Mouse (Mus musculus) hindbrain, postnatal 0 days (tissue): ENCODE data around the gene Tex22. TPM values are rescaled to one million over a fixed set of nuclear protein-coding genes. Genes with fewer than 3 reads are reported as not detected.

Experiments used
- ATAC-seq: fragments of 200-750 bp; cut with Nextera tagmentation; 2 replicates; pipeline ENCODE4 v1.8.0; 2017; ENCODE audit warnings: mild to moderate bottlenecking, moderate TSS enrichment, moderate library complexity
- DNase-seq: peaks from one replicate; pipeline ENCODE4 v3.0.0-alpha.2; 2015; ENCODE audit warnings: low spot score
- H3K27ac ChIP-seq: fragments of 300-500 bp; sonication (generic); 2 replicates; pipeline ENCODE4 v1.5.1; 2014; ENCODE audit warnings: mild to moderate bottlenecking
- H3K27me3 ChIP-seq: fragments of 300-500 bp; sonication (generic); 2 replicates; pipeline ENCODE4 v1.6.1; 2014; ENCODE audit warnings: low read length, mixed read lengths; ENCODE audit not compliant: insufficient read depth
- H3K36me3 ChIP-seq: fragments of 300-500 bp; sonication (generic); 2 replicates; pipeline ENCODE4 v1.6.1; 2014; ENCODE audit warnings: low read length, mixed read lengths; ENCODE audit not compliant: insufficient read depth
- H3K4me1 ChIP-seq: fragments of 300-500 bp; sonication (generic); 2 replicates; pipeline ENCODE4 v1.6.1; 2014; ENCODE audit warnings: antibody characterized with exemption, low read length, mixed read lengths; ENCODE audit not compliant: insufficient read depth
- H3K4me2 ChIP-seq: fragments of 300-500 bp; sonication (generic); 2 replicates; pipeline ENCODE4 v1.6.1; 2014; ENCODE audit warnings: low read depth, mild to moderate bottlenecking, low read length, moderate library complexity, mixed read lengths
- H3K4me3 ChIP-seq: fragments of 300-500 bp; sonication (generic); 2 replicates; pipeline ENCODE4 v1.5.1; 2014; ENCODE audit warnings: low read length
- H3K9ac ChIP-seq: fragments of 300-500 bp; sonication (generic); replicated peaks from 2 replicates; pipeline ENCODE4 v1.6.1; 2014; ENCODE audit warnings: mild to moderate bottlenecking, low read length, moderate library complexity, mixed read lengths
- H3K9me3 ChIP-seq: fragments of 300-500 bp; sonication (generic); 2 replicates; pipeline ENCODE4 v1.6.1; 2016; ENCODE audit warnings: low read length, mixed read lengths
- CTCF ChIP-seq: IDR thresholded peaks from 2 replicates; pipeline ENCODE4 v1.5.1; 2016; ENCODE audit warnings: antibody characterized with exemption, control low read depth, low read depth
- WGBS: fragments of 180-500 bp; shearing (Covaris S2); extraction: QIAGEN DNeasy Blood & Tissue Kit; methylation state at CpG from one replicate; pipeline ENCODE4 v1.1.7; 2014; 5-methylcytosine and 5-hydroxymethylcytosine counted together
- polyA plus RNA-seq: library from polyadenylated mRNA; unstranded; fragments of >200 nt; fragmentation: Nextera tagmentation; extraction: Ambion mirVana; gene quantifications from 2 replicates; pipeline ENCODE4 v1.2.1, GENCODE M21; 2015
- total RNA-seq: library from RNA; depleted of rRNA; stranded (reverse); fragments of >200 nt; gene quantifications from 2 replicates; pipeline ENCODE4 v1.2.3, GENCODE M21; 2014

Gene Tex22
- total and polyA plus RNA-seq, 2 experiments from 2014 or later: 0.73 TPM; not detected in 1

GRCm38 (mm10) chr12:113056089-113056488, 18.2 kb upstream of the Tex22 start:
- Histone ChIP-seq H3K9ac (no peak overlapping the region), H3K4me2 (no peak overlapping the region), H3K36me3 (peaks cover 62% of the 10 kb centered on the region), H3K4me1 (no peaks in the 10 kb centered on the region), H3K27ac (no peak overlapping the region), H3K9me3 (no peaks in the 10 kb centered on the region), H3K27me3 (no peaks in the 10 kb centered on the region), H3K4me3 (no peak overlapping the region)
- TF ChIP-seq CTCF: no peak
- DNase-seq (no peak), ATAC-seq (no peak)
- 92% methylated on average over 8 of the region's 8 CpGs for WGBS

GRCm38 (mm10) chr12:113060178-113060577, 14.1 kb upstream of the Tex22 start:
- Histone ChIP-seq H3K9me3 (no peaks in the 10 kb centered on the region), H3K36me3 (peaks cover 64% of the 10 kb centered on the region), H3K9ac (no peak overlapping the region), H3K4me3 (no peak overlapping the region), H3K27ac (no peak overlapping the region), H3K4me1 (no peaks in the 10 kb centered on the region), H3K4me2 (no peak overlapping the region), H3K27me3 (no peaks in the 10 kb centered on the region)
- no peak for DNase-seq
- ATAC-seq: no peak
- 96% methylated on average over 5 of the region's 5 CpGs for WGBS
- no peak for TF ChIP-seq CTCF

GRCm38 (mm10) chr12:113061606-113062005, 12.7 kb upstream of the Tex22 start:
- Histone ChIP-seq H3K36me3 (peaks cover 59% of the 10 kb centered on the region), H3K4me1 (no peaks in the 10 kb centered on the region), H3K27ac (no peak overlapping the region), H3K27me3 (no peaks in the 10 kb centered on the region), H3K4me2 (no peak overlapping the region), H3K9ac (no peak overlapping the region), H3K4me3 (no peak overlapping the region), H3K9me3 (no peaks in the 10 kb centered on the region)
- WGBS: 86% methylated on average over 9 of the region's 9 CpGs
- ATAC-seq: no peak
- TF ChIP-seq CTCF: no peak
- DNase-seq: no peak

- 83% methylated on average over 10 of the region's 10 CpGs for WGBS
These were observed 12.1 kb upstream of the Tex22 start for GRCm38 (mm10) chr12:113062201-113062600.

GRCm38 (mm10) chr12:113063700-113064099, 10.6 kb upstream of the Tex22 start:
- Histone ChIP-seq H3K4me1 (no peaks in the 10 kb centered on the region), H3K9ac (no peak overlapping the region), H3K9me3 (no peaks in the 10 kb centered on the region), H3K27ac (no peak overlapping the region), H3K27me3 (no peaks in the 10 kb centered on the region), H3K4me2 (no peak overlapping the region), H3K36me3 (peaks cover 50% of the 10 kb centered on the region), H3K4me3 (no peak overlapping the region)
- ATAC-seq: no peak
- no peak for TF ChIP-seq CTCF
- WGBS: 92% methylated on average over 7 of the region's 7 CpGs
- DNase-seq: no peak

More at GRCm38 (mm10) chr12:113062201-113062600, 12.1 kb upstream of the Tex22 start:
- Histone ChIP-seq H3K27me3 (no peaks in the 10 kb centered on the region), H3K4me1 (no peaks in the 10 kb centered on the region), H3K4me2 (no peak overlapping the region), H3K4me3 (no peak overlapping the region), H3K36me3 (peaks cover 53% of the 10 kb centered on the region), H3K27ac (no peak overlapping the region), H3K9ac (no peak overlapping the region), H3K9me3 (no peaks in the 10 kb centered on the region)
- no peak for TF ChIP-seq CTCF
- ATAC-seq (no peak), DNase-seq (no peak)

- H3K4me1 ChIP-seq: no peaks in the 10 kb centered on the region
- no peaks in the 10 kb centered on the region for H3K27me3 ChIP-seq
- no peak overlapping the region for H3K4me2 ChIP-seq
- H3K9ac ChIP-seq: no peak overlapping the region
- peaks cover 34% of the 10 kb centered on the region for H3K36me3 ChIP-seq
- H3K4me3 ChIP-seq: no peak overlapping the region
- DNase-seq (no peak), ATAC-seq (no peak)
- no peak overlapping the region for H3K27ac ChIP-seq
- no peak for TF ChIP-seq CTCF
- WGBS: 91% methylated on average over 7 of the region's 7 CpGs
- no peaks in the 10 kb centered on the region for H3K9me3 ChIP-seq
These were observed 6.3 kb upstream of the Tex22 start for GRCm38 (mm10) chr12:113068002-113068401.

- no peak overlapping the region for H3K4me2 ChIP-seq
- no peak overlapping the region for H3K27ac ChIP-seq
- H3K36me3 ChIP-seq: peaks cover 24% of the 10 kb centered on the region
- WGBS: over 99% methylated on average over 6 of the region's 6 CpGs
- ATAC-seq (no peak), DNase-seq (no peak)
- H3K9ac ChIP-seq: no peak overlapping the region
- no peaks in the 10 kb centered on the region for H3K27me3 ChIP-seq
- no peak overlapping the region for H3K4me3 ChIP-seq
- no peaks in the 10 kb centered on the region for H3K9me3 ChIP-seq
- TF ChIP-seq CTCF: no peak
- H3K4me1 ChIP-seq: peaks cover 5% of the 10 kb centered on the region; the same call in 1 of the 2 replicates
These were observed 4.9 kb upstream of the Tex22 start for GRCm38 (mm10) chr12:113069389-113069788.
